Mouse (Mus musculus) forebrain, embryonic 16.5 days (tissue): ENCODE measurements at regions not wholly inside any gene's neighbourhood (a gene's known extent, or its start where the extent isn't known, plus 50 kb on each side); places are given as distances from the start of the nearest gene placed in this dataset.

Experiments used
- ATAC-seq: fragments of 200-750 bp; cut with Nextera tagmentation; 2 replicates; pipeline ENCODE4 v1.8.0; 2017; ENCODE audit warnings: mild to moderate bottlenecking, moderate library complexity
- H3K27ac ChIP-seq: fragments of 300-500 bp; sonication (generic); 2 replicates; pipeline ENCODE4 v1.5.1; 2014; ENCODE audit warnings: low read length, control low read depth
- H3K27me3 ChIP-seq: fragments of 300-500 bp; sonication (generic); replicated peaks from 2 replicates; pipeline ENCODE4 v1.6.1; 2014; ENCODE audit warnings: low read length; ENCODE audit not compliant: control insufficient read depth, insufficient read depth
- H3K36me3 ChIP-seq: fragments of 300-500 bp; sonication (generic); 2 replicates; pipeline ENCODE4 v1.6.1; 2014; ENCODE audit not compliant: control insufficient read depth, insufficient read depth
- H3K4me1 ChIP-seq: fragments of 300-500 bp; sonication (generic); replicated peaks from 2 replicates; pipeline ENCODE4 v1.6.1; 2014; ENCODE audit warnings: low read length; ENCODE audit not compliant: control insufficient read depth, insufficient read depth
- H3K4me2 ChIP-seq: fragments of 300-500 bp; sonication (generic); 2 replicates; pipeline ENCODE4 v1.6.1; 2014; ENCODE audit warnings: mild to moderate bottlenecking, low read length, control low read depth
- H3K4me3 ChIP-seq: fragments of 300-500 bp; sonication (generic); replicated peaks from 2 replicates; pipeline ENCODE4 v1.5.1; 2014; ENCODE audit warnings: mild to moderate bottlenecking, low read length, control low read depth
- H3K9ac ChIP-seq: fragments of 300-500 bp; sonication (generic); replicated peaks from 2 replicates; pipeline ENCODE4 v1.6.1; 2014; ENCODE audit warnings: low read depth, low read length, control low read depth
- H3K9me3 ChIP-seq: fragments of 300-500 bp; sonication (generic); 2 replicates; pipeline ENCODE4 v1.6.1; 2016; ENCODE audit warnings: low read length; ENCODE audit not compliant: control insufficient read depth
- WGBS: fragments of 180-500 bp; shearing (Covaris S2); extraction: QIAGEN DNeasy Blood & Tissue Kit; methylation state at CpG from one replicate; pipeline ENCODE4 v1.1.7; 2014; 5-methylcytosine and 5-hydroxymethylcytosine counted together

DNA sequence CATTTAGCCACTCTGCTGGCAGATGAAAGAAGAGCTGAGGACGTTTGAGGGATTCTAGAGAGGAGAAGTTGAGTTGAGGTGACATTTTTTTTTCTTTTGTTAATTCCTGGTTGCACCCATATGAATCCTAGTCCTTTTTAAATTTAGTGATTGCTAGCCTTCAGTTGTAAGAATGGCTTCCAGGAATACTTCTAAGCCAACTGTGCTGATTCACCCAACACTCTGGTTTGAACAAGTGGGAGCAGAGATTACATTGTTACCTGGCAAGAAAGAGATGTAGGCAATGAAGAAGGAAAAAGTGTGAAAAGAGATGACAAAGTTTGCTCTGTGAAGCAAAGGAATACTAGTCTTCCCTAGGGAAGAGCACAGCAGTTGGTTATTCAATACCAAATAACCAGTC, 261.1 kb upstream of the Kcnq5 start:
- Histone ChIP-seq H3K4me1 (no peaks in the 10 kb centered on the region), H3K4me3 (no peak overlapping the region), H3K27ac (no peak overlapping the region), H3K9ac (no peak overlapping the region), H3K27me3 (no peaks in the 10 kb centered on the region), H3K36me3 (no peaks in the 10 kb centered on the region), H3K9me3 (no peaks in the 10 kb centered on the region), H3K4me2 (no peak overlapping the region)
- 45% methylated on average over 1 of the region's 1 CpGs for WGBS
- ATAC-seq, result no peak

- Histone ChIP-seq H3K36me3 (no peaks in the 10 kb centered on the region), H3K4me2 (no peak overlapping the region), H3K9me3 (no peaks in the 10 kb centered on the region), H3K27ac (no peak overlapping the region), H3K27me3 (no peaks in the 10 kb centered on the region), H3K4me3 (no peak overlapping the region), H3K9ac (no peak overlapping the region), H3K4me1 (no peaks in the 10 kb centered on the region)
- 95% methylated on average over 5 of the region's 5 CpGs for WGBS
- no peak for ATAC-seq
Observed at GRCm38 (mm10) chr1:22211795-22212194, 250.1 kb upstream of the Kcnq5 start.

DNA sequence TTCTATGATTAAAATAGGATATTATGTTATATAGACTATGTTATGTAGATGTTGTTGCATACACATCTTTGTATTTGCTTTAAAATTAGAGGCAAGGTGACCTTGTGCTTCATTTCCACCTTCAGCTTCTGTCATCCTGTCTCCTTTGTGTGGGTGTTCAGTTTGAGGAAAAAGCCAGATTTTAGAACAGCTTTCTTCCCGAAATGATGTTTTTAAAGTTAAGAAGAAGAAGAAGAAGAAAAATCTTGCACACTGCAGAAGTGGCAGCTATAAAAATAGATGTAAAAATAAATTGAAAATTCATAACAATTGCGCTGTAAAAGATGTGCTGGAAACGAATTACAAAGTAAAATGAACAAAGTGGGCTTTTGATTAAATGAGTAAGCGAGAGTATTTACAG, 249.5 kb upstream of the Kcnq5 start:
- no peak overlapping the region for H3K27ac ChIP-seq
- ATAC-seq, result no peak
- no peaks in the 10 kb centered on the region for H3K27me3 ChIP-seq
- no peak overlapping the region for H3K4me3 ChIP-seq
- 92% methylated on average over 4 of the region's 4 CpGs for WGBS
- H3K36me3 ChIP-seq, result no peaks in the 10 kb centered on the region
- H3K4me1 ChIP-seq, result no peaks in the 10 kb centered on the region
- H3K9me3 ChIP-seq, result no peaks in the 10 kb centered on the region
- H3K4me2 ChIP-seq, result no peak overlapping the region
- H3K9ac ChIP-seq, result no peak overlapping the region

DNA sequence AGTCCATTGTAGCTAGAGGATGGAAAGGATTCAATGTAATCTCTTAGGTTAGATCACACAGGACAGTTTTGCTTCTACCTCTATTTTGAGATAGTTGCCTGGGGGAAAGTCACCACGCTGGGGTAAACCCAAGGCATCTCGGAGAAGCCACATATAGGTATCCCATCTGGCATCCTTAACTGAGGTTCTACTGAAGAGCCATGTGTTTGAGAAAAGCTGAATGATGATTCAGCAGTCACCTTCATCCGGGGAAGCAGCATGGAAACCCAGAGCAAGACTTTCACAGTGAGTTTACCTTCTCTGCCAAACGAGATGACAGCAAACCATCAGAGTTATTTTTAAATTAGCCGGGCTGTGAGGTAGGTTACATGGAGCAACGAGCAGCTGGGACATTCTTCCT, 248.9 kb upstream of the Kcnq5 start:
- no peaks in the 10 kb centered on the region for H3K36me3 ChIP-seq
- H3K27me3 ChIP-seq, result no peaks in the 10 kb centered on the region
- no peak overlapping the region for H3K4me3 ChIP-seq
- H3K4me2 ChIP-seq, result no peak overlapping the region
- H3K9me3 ChIP-seq, result no peaks in the 10 kb centered on the region
- no peaks in the 10 kb centered on the region for H3K4me1 ChIP-seq
- H3K27ac ChIP-seq, result no peak overlapping the region
- no peak for ATAC-seq
- no peak overlapping the region for H3K9ac ChIP-seq
- 84% methylated on average over 6 of the region's 6 CpGs for WGBS

- no peak for ATAC-seq
- Histone ChIP-seq H3K9me3 (no peaks in the 10 kb centered on the region), H3K4me1 (no peaks in the 10 kb centered on the region), H3K9ac (no peak overlapping the region), H3K27ac (no peak overlapping the region), H3K27me3 (no peaks in the 10 kb centered on the region), H3K4me2 (no peak overlapping the region), H3K4me3 (no peak overlapping the region), H3K36me3 (no peaks in the 10 kb centered on the region)
- WGBS, result 86% methylated on average over 2 of the region's 2 CpGs
Observed at GRCm38 (mm10) chr1:22208287-22208686, 246.5 kb upstream of the Kcnq5 start.

DNA sequence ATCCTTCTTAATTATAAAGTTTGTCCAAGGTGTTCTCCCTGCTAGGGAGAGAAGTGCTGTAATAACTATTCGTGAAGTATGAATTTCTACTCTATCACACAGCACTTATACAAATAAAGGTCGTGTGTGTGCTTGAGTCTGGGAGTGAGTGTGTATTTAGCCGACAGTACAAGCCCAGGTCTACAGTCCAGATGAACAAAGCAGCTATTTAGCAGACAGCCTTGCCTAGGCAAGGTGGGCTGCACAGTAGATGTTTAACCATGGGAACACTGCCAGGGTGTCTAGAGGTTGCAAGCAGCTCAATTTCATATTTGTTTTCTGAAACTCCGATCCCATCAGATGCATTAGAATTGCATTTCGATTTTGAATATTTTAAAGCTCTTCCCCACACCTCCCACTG, 245.2 kb upstream of the Kcnq5 start:
- H3K27ac ChIP-seq, result no peak overlapping the region
- 0 out of 2 replicates have a peak, but pooled peaks have one; percentile 12 for ATAC-seq
- no peaks in the 10 kb centered on the region for H3K36me3 ChIP-seq
- H3K4me1 ChIP-seq, result no peaks in the 10 kb centered on the region
- no peak overlapping the region for H3K9ac ChIP-seq
- no peaks in the 10 kb centered on the region for H3K27me3 ChIP-seq
- no peak overlapping the region for H3K4me2 ChIP-seq
- H3K4me3 ChIP-seq, result no peak overlapping the region
- no peaks in the 10 kb centered on the region for H3K9me3 ChIP-seq
- 62% methylated on average over 5 of the region's 5 CpGs for WGBS

- no peaks in the 10 kb centered on the region for H3K4me1 ChIP-seq
- no peaks in the 10 kb centered on the region for H3K27me3 ChIP-seq
- H3K4me2 ChIP-seq, result no peak overlapping the region
- H3K9ac ChIP-seq, result no peak overlapping the region
- peak overlapping the region; percentile 42 for H3K27ac ChIP-seq
- H3K9me3 ChIP-seq, result no peaks in the 10 kb centered on the region
- 70% methylated on average over 4 of the region's 4 CpGs for WGBS
- peak; percentile 90 for ATAC-seq
- no peaks in the 10 kb centered on the region for H3K36me3 ChIP-seq
- H3K4me3 ChIP-seq, result no peak overlapping the region
Observed at GRCm38 (mm10) chr1:22167621-22168181, 206.0 kb upstream of the Kcnq5 start.

DNA sequence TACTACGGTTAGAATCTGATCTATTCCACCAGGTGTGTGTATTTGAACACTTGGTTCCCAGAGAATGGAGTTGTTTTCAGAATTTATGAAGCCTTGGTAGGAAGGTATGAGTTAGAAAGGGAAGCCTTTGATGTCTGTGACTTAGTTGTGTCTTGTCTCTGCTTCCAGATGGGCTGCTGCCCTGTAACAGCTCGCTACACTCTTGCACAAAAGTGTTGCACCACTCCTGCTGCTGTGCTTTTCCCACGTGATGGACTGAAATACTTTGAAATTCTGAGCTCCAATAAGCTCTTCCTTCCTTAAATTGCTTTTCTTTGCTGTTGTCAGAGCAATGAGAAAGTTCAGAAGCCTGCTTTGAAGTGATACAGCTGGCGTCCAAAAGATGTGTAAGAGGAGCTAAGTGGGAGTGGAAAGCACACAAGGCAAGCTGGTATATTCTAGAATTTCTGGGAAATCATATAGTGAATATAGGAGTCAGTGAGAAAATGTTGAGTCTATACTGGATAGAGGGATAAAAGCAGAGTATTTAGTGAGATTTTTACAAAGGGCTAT, 174.9 kb upstream of the Kcnq5 start:
- Histone ChIP-seq H3K36me3 (no peaks in the 10 kb centered on the region), H3K27ac (no peak overlapping the region), H3K9ac (no peak overlapping the region), H3K4me1 (no peaks in the 10 kb centered on the region), H3K4me3 (no peak overlapping the region), H3K4me2 (no peak overlapping the region), H3K9me3 (no peaks in the 10 kb centered on the region), H3K27me3 (no peaks in the 10 kb centered on the region)
- ATAC-seq, result no peak
- 81% methylated on average over 4 of the region's 4 CpGs for WGBS

DNA sequence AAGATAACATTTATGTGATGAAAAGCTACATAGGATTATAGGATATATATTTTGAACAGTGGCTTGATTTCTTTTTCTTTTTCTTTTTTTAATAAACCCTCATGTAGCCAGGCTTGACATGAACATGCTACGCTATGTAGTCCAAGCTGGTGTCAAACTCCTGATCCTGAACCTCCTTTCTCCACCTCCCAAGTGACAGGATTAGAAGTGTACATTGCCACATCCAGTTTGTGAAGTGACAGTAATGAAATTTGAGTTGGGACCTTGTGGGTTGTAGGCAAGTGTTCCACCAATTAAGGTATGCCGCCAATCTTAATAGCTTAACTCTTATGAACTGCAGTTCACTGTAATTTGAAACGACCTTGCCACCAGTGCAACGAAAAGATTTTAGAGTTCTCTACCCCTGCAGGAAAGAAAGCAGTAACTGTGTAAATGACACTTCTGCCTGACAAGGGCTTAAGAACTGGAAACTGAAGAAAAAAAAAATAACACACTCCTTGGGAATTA, 156.6 kb upstream of the Kcnq5 start:
- no peaks in the 10 kb centered on the region for H3K36me3 ChIP-seq
- H3K4me2 ChIP-seq, result no peak overlapping the region
- WGBS, result 65% methylated on average over 4 of the region's 4 CpGs
- no peak overlapping the region for H3K4me3 ChIP-seq
- no peaks in the 10 kb centered on the region for H3K27me3 ChIP-seq
- no peaks in the 10 kb centered on the region for H3K4me1 ChIP-seq
- no peak overlapping the region for H3K27ac ChIP-seq
- no peak overlapping the region for H3K9ac ChIP-seq
- ATAC-seq, result no peak
- H3K9me3 ChIP-seq, result no peaks in the 10 kb centered on the region

- H3K36me3 ChIP-seq, result no peaks in the 10 kb centered on the region
- H3K4me1 ChIP-seq, result no peaks in the 10 kb centered on the region
- no peaks in the 10 kb centered on the region for H3K9me3 ChIP-seq
- ATAC-seq, result no peak
- H3K4me3 ChIP-seq, result no peak overlapping the region
- WGBS, result 58% methylated on average over 1 of the region's 1 CpGs
- H3K27ac ChIP-seq, result no peak overlapping the region
- no peak overlapping the region for H3K9ac ChIP-seq
- H3K4me2 ChIP-seq, result no peak overlapping the region
- no peaks in the 10 kb centered on the region for H3K27me3 ChIP-seq
Observed at GRCm38 (mm10) chr1:22116466-22116865, 154.7 kb upstream of the Kcnq5 start.
